Mouse (Mus musculus): ENCODE measurements around the gene Dennd4c. TPM values are rescaled to one million over a fixed set of nuclear protein-coding genes. Genes with fewer than 3 reads are reported as not detected.

Dennd4c gene
- total RNA-seq, 2 experiments from 2014 or later, result 9.5 to 10.6 TPM

DNA sequence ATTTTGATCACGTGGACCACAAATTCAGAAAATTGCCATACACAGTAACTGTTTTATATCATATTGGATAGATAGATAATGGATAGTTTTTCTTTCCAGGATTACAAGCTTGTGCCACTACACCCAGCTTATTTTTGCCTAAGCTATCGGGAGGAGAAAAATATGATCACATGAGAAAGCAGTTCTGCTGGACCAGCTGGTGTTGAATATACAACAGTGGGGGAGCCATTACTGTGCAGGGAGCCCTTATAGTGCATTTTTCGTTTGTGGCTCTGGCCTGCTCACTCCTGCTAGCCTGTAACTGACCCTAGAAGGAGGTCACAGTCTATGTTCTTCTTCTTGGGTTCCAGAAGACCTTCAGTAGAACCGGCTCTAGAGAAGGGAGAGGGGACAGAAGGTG is 124.7 kb downstream of the Dennd4c start:
- DNase-seq (ENCODE audit: low spot score in 2 of 2), result peak; percentile 20 to 60
- Histone ChIP-seq H3K4me3 (no peak overlapping the region), H3K27ac (peak overlapping the region; percentile 70; the same call in 1 of the 2 replicates)
- TF ChIP-seq CTCF (conservative IDR thresholded peaks at IDR 0.05), result no peak

DNA sequence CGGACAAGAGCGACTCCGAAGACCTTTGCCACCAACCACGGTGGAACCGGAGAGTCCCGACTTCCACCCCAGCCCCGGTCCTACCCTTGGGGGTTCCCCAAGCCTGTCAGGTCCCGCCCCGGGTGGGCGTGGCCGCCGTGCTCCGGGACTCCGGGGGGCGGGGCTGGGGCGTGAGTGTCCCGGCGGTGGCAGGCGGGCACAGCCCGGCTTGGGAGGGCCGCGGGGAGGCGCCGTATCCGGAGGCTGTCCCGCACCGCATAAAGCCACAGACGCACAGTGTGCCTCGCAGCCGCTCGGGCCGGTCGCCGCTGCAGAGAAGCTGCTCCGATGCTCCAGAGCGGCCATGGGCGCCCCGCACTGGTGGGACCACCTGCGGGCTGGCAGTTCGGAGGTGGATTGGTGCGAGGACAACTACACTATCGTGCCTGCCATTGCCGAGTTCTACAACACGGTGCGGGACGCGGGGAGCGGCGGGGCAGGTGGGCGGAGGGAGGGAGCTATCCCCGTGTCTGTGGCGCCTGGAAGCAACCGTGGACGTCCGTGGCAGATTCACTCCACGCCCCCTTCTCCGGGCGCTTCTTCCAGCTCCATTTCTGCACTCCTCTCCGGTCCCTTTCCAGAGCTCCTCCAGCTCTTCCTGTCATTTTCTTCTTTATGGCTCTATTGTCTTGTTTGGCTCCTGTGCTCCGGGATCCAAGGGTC is 125.9 kb downstream of the Dennd4c start, which contains the start of gene Acer2:
Gene Acer2 (plus strand): TSS at position 251 of the 702 bp plus-strand sequence.
- TF ChIP-seq CTCF (conservative IDR thresholded peaks at IDR 0.05), result peak; percentile 52
- Histone ChIP-seq H3K4me3 (peak within 1 kb of the TSS; percentile 78), H3K27ac (peak within 1 kb of the TSS; percentile 70)
- DNase-seq (ENCODE audit: low spot score in 2 of 2), result peak; percentile 74 to 76

GRCm38 (mm10) chr4:86879477-86879876 is 131.1 kb downstream of the Dennd4c start:
- H3K27ac ChIP-seq, result no peak overlapping the region
- no peak for TF ChIP-seq CTCF (conservative IDR thresholded peaks at IDR 0.05)
- DNase-seq (ENCODE audit: low spot score in 2 of 2), result no peak
- no peak overlapping the region for H3K4me3 ChIP-seq

DNA sequence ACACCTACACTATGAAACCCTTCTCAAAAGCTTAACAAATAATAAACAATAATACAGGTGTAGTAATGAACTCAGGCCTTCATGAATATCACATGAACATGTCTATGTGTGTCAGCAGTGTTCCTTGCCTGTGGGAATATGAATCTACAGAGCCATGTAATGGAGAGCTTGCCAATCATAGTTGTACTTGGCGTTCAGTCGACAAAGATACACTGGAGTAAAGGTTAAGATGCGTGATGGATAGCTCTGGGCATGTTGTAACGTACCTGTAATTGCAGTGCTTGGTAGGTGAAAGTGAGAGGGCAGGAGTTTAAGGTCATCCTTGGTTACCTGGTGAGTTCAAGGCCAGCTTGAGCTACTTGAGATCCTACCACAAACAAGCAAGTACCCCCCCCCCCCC is 132.8 kb downstream of the Dennd4c start:
- no peak overlapping the region for H3K4me3 ChIP-seq
- no peak overlapping the region for H3K27ac ChIP-seq
- no peak for TF ChIP-seq CTCF (conservative IDR thresholded peaks at IDR 0.05)
- no peak for DNase-seq (ENCODE audit: low spot score in 2 of 2)

DNA sequence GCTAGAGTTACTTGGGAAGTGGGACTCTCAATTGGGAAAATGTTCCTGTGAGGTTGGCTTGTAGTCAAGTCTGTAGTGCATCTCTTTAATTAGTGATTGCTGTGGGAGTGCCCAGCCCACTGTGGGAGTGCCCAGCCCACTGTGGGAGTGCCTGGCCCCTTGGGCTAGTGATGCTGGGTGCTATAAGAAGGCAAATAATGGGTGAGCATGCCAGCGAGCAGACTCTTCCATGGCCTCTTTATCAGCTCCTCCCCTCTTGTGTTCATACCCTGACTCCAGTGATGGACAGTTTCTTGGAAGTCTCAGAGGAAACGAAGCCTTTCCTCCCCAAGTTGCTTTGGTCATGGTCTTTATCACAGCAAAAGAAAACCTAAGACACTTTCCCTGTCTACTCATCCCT is 134.1 kb downstream of the Dennd4c start:
- DNase-seq (ENCODE audit: low spot score in 2 of 2), result no peak
- Histone ChIP-seq H3K4me3 (no peak overlapping the region), H3K27ac (no peak overlapping the region)
- no peak for TF ChIP-seq CTCF (conservative IDR thresholded peaks at IDR 0.05)

DNA sequence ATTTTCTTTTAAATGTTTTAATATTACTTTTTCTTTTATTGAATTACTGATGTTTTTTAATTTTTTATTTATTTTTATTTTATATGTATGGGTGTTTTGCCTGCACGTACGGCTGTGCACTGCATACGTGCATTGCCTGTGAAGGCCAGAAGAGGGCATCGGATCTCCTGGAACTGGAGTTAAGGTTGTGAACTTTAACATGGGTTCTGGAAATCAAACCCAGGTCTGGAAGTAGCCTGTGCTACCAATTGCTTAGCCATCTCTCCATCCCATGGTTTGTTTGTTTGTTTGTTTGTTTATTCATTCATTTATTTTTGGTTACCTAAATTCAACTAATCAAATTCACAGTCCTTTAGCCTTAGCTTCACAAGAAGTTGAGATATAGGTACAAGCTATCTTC is 136.6 kb downstream of the Dennd4c start:
- Histone ChIP-seq H3K27ac (no peak overlapping the region), H3K4me3 (no peak overlapping the region)
- peak; percentile 74 for TF ChIP-seq CTCF (conservative IDR thresholded peaks at IDR 0.05)
- DNase-seq (ENCODE audit: low spot score in 2 of 2), result no peak

DNA sequence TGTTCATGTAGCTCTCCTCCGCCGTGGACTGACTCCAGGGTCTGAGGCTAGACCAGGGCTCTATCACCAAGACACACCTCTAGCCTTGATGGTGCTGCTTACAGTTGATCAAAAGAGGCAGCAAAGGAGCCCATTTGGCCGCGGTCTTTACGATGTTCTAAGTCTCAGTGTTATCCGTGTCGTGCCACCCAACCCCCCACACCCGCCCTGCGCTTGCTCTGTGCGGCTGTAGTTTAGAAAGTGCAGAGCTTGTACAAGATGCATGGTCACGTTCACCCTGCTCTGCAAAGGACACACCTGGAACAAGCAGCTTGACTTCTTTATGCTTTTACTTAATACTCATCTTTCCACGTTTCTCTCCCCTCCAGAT is 137.4 kb downstream of the Dennd4c start:
- TF ChIP-seq CTCF (conservative IDR thresholded peaks at IDR 0.05), result no peak
- no peak for DNase-seq (ENCODE audit: low spot score in 2 of 2)
- peak overlapping the region; percentile 47 for H3K4me3 ChIP-seq
- H3K27ac ChIP-seq, result peak overlapping the region; percentile 62; the same call in 1 of the 2 replicates

DNA sequence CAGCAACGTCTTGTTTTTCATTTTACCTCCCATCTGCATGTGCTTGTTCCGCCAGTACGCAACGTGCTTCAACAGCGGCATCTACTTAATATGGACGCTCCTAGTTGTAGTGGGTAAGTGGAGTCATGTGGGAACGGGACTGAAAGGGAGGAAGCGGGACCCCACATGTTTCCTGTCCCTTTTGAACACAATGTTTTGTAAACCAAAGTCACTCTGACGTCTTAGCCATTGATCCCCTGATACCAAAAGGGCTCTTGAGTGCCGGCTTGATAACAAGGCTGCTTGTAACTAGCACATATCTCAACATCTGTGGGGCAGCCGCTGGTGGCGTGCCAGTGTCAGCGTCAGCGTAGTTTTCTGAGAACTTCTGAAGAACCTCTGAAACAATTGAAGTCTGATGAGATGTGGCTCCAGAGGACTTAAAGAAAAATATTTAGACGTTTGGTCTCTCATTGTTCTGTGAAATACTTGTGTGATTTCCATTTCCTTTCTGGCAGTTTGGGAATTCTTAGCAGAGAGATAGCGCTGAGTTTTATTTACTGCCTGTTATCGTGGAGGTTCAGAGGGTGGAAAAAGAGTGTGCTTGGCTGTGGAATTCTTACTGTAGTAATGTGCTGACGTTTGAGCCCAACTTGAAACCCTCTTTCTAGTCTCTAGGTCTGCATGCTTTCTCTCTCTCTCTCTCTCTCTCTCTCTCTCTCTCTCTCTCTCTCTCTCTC is 138.0 kb downstream of the Dennd4c start:
- H3K27ac ChIP-seq, result peak overlapping the region; percentile 62; the same call in 1 of the 2 replicates
- H3K4me3 ChIP-seq, result peak overlapping the region; percentile 47
- no peak for TF ChIP-seq CTCF (conservative IDR thresholded peaks at IDR 0.05)
- no peak for DNase-seq (ENCODE audit: low spot score in 2 of 2)

- TF ChIP-seq CTCF (conservative IDR thresholded peaks at IDR 0.05), result peak; percentile 58
Measured at GRCm38 (mm10) chr4:86887879-86888278, 139.5 kb downstream of the Dennd4c start.

GRCm38 (mm10) chr4:86897411-86897810 is 149.1 kb downstream of the Dennd4c start:
- DNase-seq (ENCODE audit: low spot score in 2 of 2), result no peak
- H3K4me3 ChIP-seq, result no peak overlapping the region
- no peak overlapping the region for H3K27ac ChIP-seq
- no peak for TF ChIP-seq CTCF (conservative IDR thresholded peaks at IDR 0.05)

More at GRCm38 (mm10) chr4:86887879-86888278, 139.5 kb downstream of the Dennd4c start:
- no peak overlapping the region for H3K4me3 ChIP-seq
- no peak overlapping the region for H3K27ac ChIP-seq
- no peak for DNase-seq (ENCODE audit: low spot score in 2 of 2)

DNA sequence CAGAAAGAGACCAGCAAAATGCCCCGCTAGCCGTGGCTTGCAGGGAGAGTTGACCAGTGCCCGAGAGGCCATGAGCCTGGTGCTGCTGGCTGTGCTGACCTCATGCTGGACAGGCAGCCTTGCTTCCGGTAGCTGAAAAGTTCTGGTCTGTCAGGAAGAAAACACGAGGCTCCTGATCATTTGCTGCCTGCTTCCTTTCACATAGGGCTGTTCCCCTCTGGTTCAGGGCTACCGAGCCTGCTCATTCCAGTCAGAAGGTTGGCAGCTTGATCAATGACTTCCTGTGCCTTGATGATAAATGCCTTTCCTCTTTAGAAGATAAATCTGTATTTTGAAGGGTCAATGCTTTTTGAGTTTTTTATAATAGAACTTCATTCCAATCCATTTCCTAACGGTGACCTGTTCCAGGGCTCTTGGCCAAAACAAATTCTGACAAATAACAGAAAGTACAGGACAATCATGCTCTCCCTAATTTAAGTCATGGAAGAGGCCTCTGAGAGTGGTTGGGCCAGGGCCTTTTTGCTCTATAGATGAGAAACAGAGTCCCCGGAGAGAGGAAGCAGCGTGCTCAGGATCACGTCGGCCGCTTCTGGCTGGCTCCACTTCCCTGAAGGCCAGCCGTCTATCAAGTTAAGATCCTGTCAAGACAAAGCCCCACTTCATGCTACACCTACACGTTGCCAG is 150.6 kb downstream of the Dennd4c start:
- Histone ChIP-seq H3K27ac (no peak overlapping the region), H3K4me3 (no peak overlapping the region)
- no peak for TF ChIP-seq CTCF (conservative IDR thresholded peaks at IDR 0.05)
- no peak for DNase-seq (ENCODE audit: low spot score in 2 of 2)

Other genes with a start within 250 kb of the Dennd4c start
- not detected for gene Saxo1, start 190.2 kb upstream of the Dennd4c start, total RNA-seq (2021)
- 100 to 1,000 TPM; 129 to 143 TPM for gene Rraga, start 172.9 kb upstream of the Dennd4c start, total RNA-seq (2021)
- gene Haus6, start 136.5 kb upstream of the Dennd4c start, total RNA-seq (2021), result 1 to 10 TPM; 8.2 to 9.3 TPM
- 10 to 100 TPM; 10.8 to 13.6 TPM for gene Plin2, start 78.5 kb upstream of the Dennd4c start, total RNA-seq (2021)
- gene Rps6, start 108.9 kb downstream of the Dennd4c start, total RNA-seq (2021), result 100 to 1,000 TPM; 437 to 445 TPM
- gene Acer2, start 125.8 kb downstream of the Dennd4c start, total RNA-seq (2021), result 1 to 10 TPM; 5.1 TPM